Mouse (Mus musculus) liver, embryonic 14.5 days (tissue): ENCODE data around the gene Dusp12.

Experiments used
- CTCF ChIP-seq: IDR thresholded peaks from 2 replicates; pipeline ENCODE4 v1.5.1; 2016; ENCODE audit warnings: antibody characterized with exemption, low read depth, control low read depth
- EP300 ChIP-seq: IDR thresholded peaks from 2 replicates; pipeline ENCODE4 v1.6.1; 2016; ENCODE audit warnings: antibody characterized with exemption, low read depth

DNA sequence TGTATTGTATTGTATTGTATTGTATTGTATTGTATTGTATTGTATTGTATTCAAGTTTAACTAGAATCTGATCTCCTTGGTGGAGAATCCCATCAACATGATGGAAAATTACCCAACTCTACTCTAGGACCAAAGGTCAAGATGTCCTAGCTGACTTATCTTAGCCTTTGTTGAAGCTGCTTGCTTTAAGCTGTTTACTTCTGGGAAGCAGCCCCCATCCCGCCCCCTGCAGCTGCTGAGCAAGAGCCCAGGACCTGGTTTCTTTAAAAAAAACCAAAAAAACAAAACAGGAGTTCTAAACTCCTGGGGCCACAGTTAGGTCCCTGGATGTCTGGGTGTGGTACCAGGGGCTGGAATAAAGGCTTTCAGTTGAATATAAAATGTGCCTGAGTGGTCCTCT, 6.9 kb upstream of the Dusp12 start:
- TF ChIP-seq EP300 (no peak), CTCF (no peak)
